Mouse (Mus musculus) lung, adult 2 months (tissue): ENCODE data around the gene Nudt8.

Experiments used
- CTCF ChIP-seq: fragments of 200-500 bp; IDR thresholded peaks from 2 replicates; pipeline ENCODE4 v1.5.1; 2011; ENCODE audit warnings: mild to moderate bottlenecking, low read length, control low read depth; ENCODE audit not compliant: insufficient read depth
- POLR2A ChIP-seq: fragments of 200-500 bp; IDR thresholded peaks from 2 replicates; pipeline ENCODE4 v1.6.1; 2011; ENCODE audit warnings: low read depth, mild to moderate bottlenecking, control low read depth, low read length, borderline replicate concordance; ENCODE audit errors: extremely low read depth

DNA sequence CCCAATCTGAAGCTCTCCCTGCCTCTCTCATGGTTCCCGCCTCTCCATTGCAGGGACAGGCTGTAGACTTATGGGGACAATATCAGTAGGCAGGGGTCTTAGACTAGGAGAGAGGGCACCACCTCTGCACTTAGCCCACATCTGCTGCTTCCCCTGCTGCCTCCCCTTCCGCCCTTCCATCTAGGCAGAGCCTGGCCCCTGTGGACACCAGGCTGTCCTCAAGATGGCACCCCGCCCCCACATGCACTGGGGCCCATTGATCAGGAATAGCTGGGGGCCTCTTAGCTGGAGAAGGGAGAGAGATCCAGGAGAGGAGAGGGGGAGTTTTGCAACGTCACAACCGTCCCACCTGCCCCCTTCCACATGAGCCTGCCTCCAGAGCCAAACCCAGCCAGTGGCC lies 8.0 kb upstream of the Nudt8 start, which contains the start of gene Tbx10:
- TF ChIP-seq POLR2A (no peak), CTCF (no peak)
